Mouse (Mus musculus) heart, embryonic 10.5 days (tissue): Measurements from ENCODE around the gene Tshz3. TPM values are rescaled to one million over a fixed set of nuclear protein-coding genes. Genes with fewer than 3 reads are reported as not detected.

Source experiments
- DNase-seq: peaks from one replicate; pipeline ENCODE4 v3.0.0-alpha.2; 2017; ENCODE audit warnings: low spot score
- H3K27ac ChIP-seq: fragments of 300-500 bp; sonication (generic); 2 replicates; pipeline ENCODE4 v1.5.1; 2016; ENCODE audit warnings: mild to moderate bottlenecking
- H3K27me3 ChIP-seq: fragments of 300-500 bp; sonication (generic); 2 replicates; pipeline ENCODE4 v1.6.1; 2016; ENCODE audit warnings: mild to moderate bottlenecking; ENCODE audit not compliant: poor library complexity, insufficient read depth, severe bottlenecking
- H3K36me3 ChIP-seq: fragments of 300-500 bp; sonication (generic); 2 replicates; pipeline ENCODE4 v1.6.1; 2016; ENCODE audit warnings: mild to moderate bottlenecking, moderate library complexity
- H3K4me1 ChIP-seq: fragments of 300-500 bp; sonication (generic); 2 replicates; pipeline ENCODE4 v1.6.1; 2016; ENCODE audit warnings: mild to moderate bottlenecking
- H3K4me3 ChIP-seq: fragments of 300-500 bp; sonication (generic); 2 replicates; pipeline ENCODE4 v1.5.1; 2016; ENCODE audit warnings: mild to moderate bottlenecking, moderate library complexity
- H3K9me3 ChIP-seq: fragments of 300-500 bp; sonication (generic); 2 replicates; pipeline ENCODE4 v1.6.1; 2016; ENCODE audit warnings: mild to moderate bottlenecking, moderate library complexity
- WGBS: fragments of 180-500 bp; shearing (Covaris S2); methylation state at CpG from one replicate; pipeline ENCODE4 v1.1.7; 2016; 5-methylcytosine and 5-hydroxymethylcytosine counted together
- polyA plus RNA-seq: library from polyadenylated mRNA; unstranded; fragments of >200 nt; fragmentation: Nextera tagmentation; extraction: Ambion mirVana; gene quantifications from 2 replicates; pipeline ENCODE4 v1.2.1, GENCODE M21; 2016

The Tshz3 gene
- polyA plus RNA-seq, 1 experiment from 2014 or later = 5.5 TPM

- Histone ChIP-seq H3K27ac (no peak overlapping the region), H3K27me3 (no peaks in the 10 kb centered on the region), H3K9me3 (0 out of 2 replicates have a peak, but pooled peaks cover 3% of the 10 kb centered on the region), H3K4me1 (no peaks in the 10 kb centered on the region), H3K4me3 (no peak overlapping the region), H3K36me3 (peaks cover 23% of the 10 kb centered on the region)
- WGBS = 84% methylated on average over 8 of the region's 8 CpGs
- no peak for DNase-seq
Measured at GRCm38 (mm10) chr7:36767501-36768092, 69.7 kb downstream of the Tshz3 start.

GRCm38 (mm10) chr7:36773086-36773485 lies 75.2 kb downstream of the Tshz3 start:
- Histone ChIP-seq H3K9me3 (0 out of 2 replicates have a peak, but pooled peaks cover 3% of the 10 kb centered on the region), H3K4me3 (no peak overlapping the region), H3K36me3 (peaks cover 23% of the 10 kb centered on the region), H3K4me1 (no peaks in the 10 kb centered on the region), H3K27me3 (no peaks in the 10 kb centered on the region), H3K27ac (no peak overlapping the region)
- DNase-seq = no peak
- 87% methylated on average over 7 of the region's 7 CpGs for WGBS

DNA sequence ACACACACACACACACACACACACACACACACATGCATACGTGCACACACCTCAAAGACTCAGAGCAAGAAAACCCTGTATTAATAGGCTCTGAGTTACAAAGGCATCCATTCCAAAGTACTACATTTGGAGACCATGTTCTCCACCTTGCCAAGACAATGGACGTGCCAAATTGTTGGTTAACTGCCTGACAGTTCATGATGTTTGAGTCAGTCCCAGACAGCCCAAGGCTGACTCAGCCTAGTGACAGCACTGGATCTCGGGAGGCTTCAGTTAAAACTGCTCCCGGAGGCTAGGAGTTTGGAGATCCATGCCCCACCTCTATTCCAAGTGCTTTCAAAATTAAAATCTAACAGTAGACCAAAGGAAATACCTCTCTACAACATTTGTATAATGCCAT lies 79.0 kb downstream of the Tshz3 start:
- no peak for DNase-seq
- 81% methylated on average over 4 of the region's 4 CpGs for WGBS
- Histone ChIP-seq H3K27ac (no peak overlapping the region), H3K4me1 (no peaks in the 10 kb centered on the region), H3K27me3 (no peaks in the 10 kb centered on the region), H3K4me3 (no peak overlapping the region), H3K9me3 (no peaks in the 10 kb centered on the region), H3K36me3 (no peaks in the 10 kb centered on the region)

DNA sequence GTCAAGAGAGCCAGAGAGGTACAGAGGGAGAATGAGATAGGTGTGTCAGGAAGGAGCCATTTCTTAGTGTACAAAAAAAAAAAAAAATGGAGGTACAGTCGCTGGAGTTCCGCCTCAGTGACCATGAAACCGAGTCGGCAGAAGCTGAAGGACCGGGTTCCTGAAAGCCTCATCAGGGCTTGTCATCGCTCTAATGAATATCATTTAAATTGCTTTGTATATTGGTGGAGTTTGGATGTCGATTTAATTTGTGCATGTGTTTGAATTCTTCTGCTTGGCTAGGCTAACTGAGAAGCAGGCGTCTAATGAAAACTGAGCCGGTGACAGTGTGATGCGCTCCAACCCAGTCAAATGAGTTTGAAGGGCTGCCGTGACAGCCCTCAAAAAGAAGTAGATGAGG lies 80.5 kb downstream of the Tshz3 start:
- Histone ChIP-seq H3K4me1 (no peaks in the 10 kb centered on the region), H3K27me3 (no peaks in the 10 kb centered on the region), H3K4me3 (no peak overlapping the region), H3K36me3 (no peaks in the 10 kb centered on the region), H3K27ac (no peak overlapping the region), H3K9me3 (no peaks in the 10 kb centered on the region)
- no peak for DNase-seq
- WGBS = 89% methylated on average over 11 of the region's 11 CpGs

DNA sequence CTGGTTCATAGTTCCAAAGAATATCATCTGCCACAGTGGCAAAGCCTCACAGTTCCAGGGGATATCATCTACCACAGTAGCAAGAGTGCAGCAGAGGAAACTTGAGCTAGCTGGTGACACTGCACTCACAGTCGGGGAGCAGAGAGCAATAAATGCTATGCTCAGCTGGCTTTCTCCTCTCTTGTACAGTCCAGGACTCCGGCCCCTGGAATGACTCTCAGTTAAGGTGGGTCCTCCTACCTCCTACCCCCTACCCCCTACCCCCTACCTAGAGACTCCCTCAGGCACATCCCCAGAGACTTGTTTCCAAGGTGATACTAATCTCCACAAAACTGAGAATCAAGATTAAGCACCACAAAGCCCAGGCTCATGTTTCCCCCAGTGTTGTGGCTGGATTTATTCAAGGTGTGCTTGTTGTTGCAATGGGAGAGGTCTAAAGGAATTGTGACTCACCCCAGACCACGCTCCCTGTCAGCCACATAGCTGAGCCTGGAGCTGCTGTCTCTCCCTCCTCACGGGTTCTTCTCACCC lies 86.4 kb downstream of the Tshz3 start:
- 73% methylated on average over 4 of the region's 4 CpGs for whole genome bisulfite sequencing
- Histone ChIP-seq H3K9me3 (no peaks in the 10 kb centered on the region), H3K4me3 (no peak overlapping the region), H3K4me1 (no peaks in the 10 kb centered on the region), H3K36me3 (no peaks in the 10 kb centered on the region), H3K27me3 (no peaks in the 10 kb centered on the region), H3K27ac (no peak overlapping the region)
- DNase-seq = no peak

- no peaks in the 10 kb centered on the region for H3K4me1 ChIP-seq
- H3K36me3 ChIP-seq = no peaks in the 10 kb centered on the region
- H3K27me3 ChIP-seq = no peaks in the 10 kb centered on the region
- H3K9me3 ChIP-seq = no peaks in the 10 kb centered on the region
- no peak overlapping the region for H3K27ac ChIP-seq
- 76% methylated on average over 10 of the region's 10 CpGs for WGBS
- no peak overlapping the region for H3K4me3 ChIP-seq
- DNase-seq = no peak
Measured at GRCm38 (mm10) chr7:36786713-36787421, 88.9 kb downstream of the Tshz3 start.

GRCm38 (mm10) chr7:36796392-36797187 lies 98.7 kb downstream of the Tshz3 start:
- Histone ChIP-seq H3K9me3 (no peaks in the 10 kb centered on the region), H3K27ac (no peak overlapping the region), H3K36me3 (no peaks in the 10 kb centered on the region), H3K27me3 (0 out of 2 replicates have a peak, but pooled peaks cover 3% of the 10 kb centered on the region), H3K4me3 (no peak overlapping the region), H3K4me1 (no peaks in the 10 kb centered on the region; the same call in 1 of the 2 replicates)
- WGBS = 79% methylated on average over 15 of the region's 15 CpGs
- no peak for DNase-seq
